Mouse (Mus musculus): ENCODE measurements around the gene Brk1. TPM values are rescaled to one million over a fixed set of nuclear protein-coding genes. Genes with fewer than 3 reads are reported as not detected.

Gene Brk1
- polyA plus RNA-seq, 1 experiment from 2014 or later, result 270 TPM

- Histone ChIP-seq H3K4me2 (ENCODE audit: low read length) (no peak overlapping the region), H3K4me3 (ENCODE audit: low read length) (no peak overlapping the region), H3K4me1 (ENCODE audit: control insufficient read depth, insufficient read depth, low read depth, low read length) (no peaks in the 10 kb centered on the region), H3K9me3 (ENCODE audit: control insufficient read depth, low read length) (no peaks in the 10 kb centered on the region), H3K9ac (ENCODE audit: low read depth, low read length) (no peak overlapping the region), H3K27me3 (replicated peaks; ENCODE audit: control insufficient read depth, insufficient read depth, low read length) (no peaks in the 10 kb centered on the region), H3K27ac (ENCODE audit: low read depth, low read length) (no peak overlapping the region), H3K36me3 (ENCODE audit: control insufficient read depth, insufficient read depth, low read length) (no peaks in the 10 kb centered on the region)
- ATAC-seq, result no peak
- 90% methylated on average over 4 of the region's 4 CpGs for WGBS
Observed at GRCm38 (mm10) chr6:113597945-113598344, 6.6 kb upstream of the Brk1 start.

GRCm38 (mm10) chr6:113599833-113600232, 4.7 kb upstream of the Brk1 start:
- H3K4me1 ChIP-seq (ENCODE audit: control insufficient read depth, insufficient read depth, low read depth, low read length), result no peaks in the 10 kb centered on the region; the same call in 1 of the 2 replicates
- no peak overlapping the region for H3K4me3 ChIP-seq (ENCODE audit: low read length)
- WGBS, result 76% methylated on average over 5 of the region's 5 CpGs
- no peaks in the 10 kb centered on the region for H3K27me3 ChIP-seq (replicated peaks; ENCODE audit: control insufficient read depth, insufficient read depth, low read length)
- no peak overlapping the region for H3K27ac ChIP-seq (ENCODE audit: low read depth, low read length)
- no peaks in the 10 kb centered on the region for H3K36me3 ChIP-seq (ENCODE audit: control insufficient read depth, insufficient read depth, low read length)
- no peaks in the 10 kb centered on the region for H3K9me3 ChIP-seq (ENCODE audit: control insufficient read depth, low read length)
- no peak overlapping the region for H3K4me2 ChIP-seq (ENCODE audit: low read length)
- no peak overlapping the region for H3K9ac ChIP-seq (ENCODE audit: low read depth, low read length)
- no peak for ATAC-seq

GRCm38 (mm10) chr6:113600543-113601139, 3.9 kb upstream of the Brk1 start, which contains the start of gene Fancd2os:
Gene Fancd2os (minus strand): TSS chr6:113600715.
- no peak within 1 kb of the TSS for H3K27ac ChIP-seq (ENCODE audit: low read depth, low read length)
- 0 out of 2 replicates have a peak within 1 kb of the TSS, but pooled peaks have one; percentile 1 for H3K9ac ChIP-seq (ENCODE audit: low read depth, low read length)
- H3K9me3 ChIP-seq (ENCODE audit: control insufficient read depth, low read length), result no peaks in the 10 kb centered on the region
- no peaks in the 10 kb centered on the region for H3K36me3 ChIP-seq (ENCODE audit: control insufficient read depth, insufficient read depth, low read length)
- H3K4me2 ChIP-seq (ENCODE audit: low read length), result no peak within 1 kb of the TSS
- no peak within 1 kb of the TSS for H3K4me3 ChIP-seq (ENCODE audit: low read length)
- peaks cover 4% of the 10 kb centered on the region for H3K4me1 ChIP-seq (ENCODE audit: control insufficient read depth, insufficient read depth, low read depth, low read length)
- H3K27me3 ChIP-seq (replicated peaks; ENCODE audit: control insufficient read depth, insufficient read depth, low read length), result no peaks in the 10 kb centered on the region
- ATAC-seq, result no peak
- WGBS, result 39% methylated on average over 23 of the region's 23 CpGs

- H3K9me3 ChIP-seq (ENCODE audit: control insufficient read depth, low read length), result no peaks in the 10 kb centered on the region
- 97% methylated on average over 6 of the region's 6 CpGs for WGBS
Observed at GRCm38 (mm10) chr6:113602821-113603220, 1.8 kb upstream of the Brk1 start.

GRCm38 (mm10) chr6:113603993-113604392, 579 bp upstream of the Brk1 start:
- no peak for ATAC-seq
- H3K4me2 ChIP-seq (ENCODE audit: low read length), result peak overlapping the region; percentile 88
- 49% methylated on average over 12 of the region's 12 CpGs for WGBS

More at GRCm38 (mm10) chr6:113602821-113603220, 1.8 kb upstream of the Brk1 start:
- Histone ChIP-seq H3K9ac (ENCODE audit: low read depth, low read length) (no peak overlapping the region), H3K36me3 (ENCODE audit: control insufficient read depth, insufficient read depth, low read length) (no peaks in the 10 kb centered on the region), H3K4me1 (ENCODE audit: control insufficient read depth, insufficient read depth, low read depth, low read length) (peaks cover 12% of the 10 kb centered on the region), H3K4me2 (ENCODE audit: low read length) (no peak overlapping the region), H3K27me3 (replicated peaks; ENCODE audit: control insufficient read depth, insufficient read depth, low read length) (no peaks in the 10 kb centered on the region), H3K4me3 (ENCODE audit: low read length) (no peak overlapping the region), H3K27ac (ENCODE audit: low read depth, low read length) (no peak overlapping the region)
- ATAC-seq, result no peak

GRCm38 (mm10) chr6:113605224-113605545, 613 bp downstream of the Brk1 start:
- peak overlapping the region; percentile 92 for H3K4me3 ChIP-seq (ENCODE audit: low read length)
- peak overlapping the region; percentile 88 for H3K4me2 ChIP-seq (ENCODE audit: low read length)
- H3K36me3 ChIP-seq (ENCODE audit: control insufficient read depth, insufficient read depth, low read length), result no peaks in the 10 kb centered on the region
- H3K27me3 ChIP-seq (replicated peaks; ENCODE audit: control insufficient read depth, insufficient read depth, low read length), result no peaks in the 10 kb centered on the region
- peak overlapping the region; percentile 91 for H3K9ac ChIP-seq (ENCODE audit: low read depth, low read length)
- H3K4me1 ChIP-seq (ENCODE audit: control insufficient read depth, insufficient read depth, low read depth, low read length), result peaks cover 12% of the 10 kb centered on the region
- H3K9me3 ChIP-seq (ENCODE audit: control insufficient read depth, low read length), result no peaks in the 10 kb centered on the region
- WGBS, result 5% methylated on average over 10 of the region's 10 CpGs
- peak; percentile 31; the same call in 1 of the 2 replicates for ATAC-seq
- peak overlapping the region; percentile 87 for H3K27ac ChIP-seq (ENCODE audit: low read depth, low read length)

More at GRCm38 (mm10) chr6:113603993-113604392, 579 bp upstream of the Brk1 start:
- peak overlapping the region; percentile 92 for H3K4me3 ChIP-seq (ENCODE audit: low read length)
- H3K4me1 ChIP-seq (ENCODE audit: control insufficient read depth, insufficient read depth, low read depth, low read length), result peaks cover 12% of the 10 kb centered on the region
- H3K9me3 ChIP-seq (ENCODE audit: control insufficient read depth, low read length), result no peaks in the 10 kb centered on the region
- H3K27ac ChIP-seq (ENCODE audit: low read depth, low read length), result peak overlapping the region; percentile 84
- H3K9ac ChIP-seq (ENCODE audit: low read depth, low read length), result peak overlapping the region; percentile 91
- H3K36me3 ChIP-seq (ENCODE audit: control insufficient read depth, insufficient read depth, low read length), result no peaks in the 10 kb centered on the region
- no peaks in the 10 kb centered on the region for H3K27me3 ChIP-seq (replicated peaks; ENCODE audit: control insufficient read depth, insufficient read depth, low read length)

GRCm38 (mm10) chr6:113608871-113609270, 4.3 kb downstream of the Brk1 start:
- ATAC-seq, result no peak
- 90% methylated on average over 6 of the region's 6 CpGs for WGBS
- H3K4me3 ChIP-seq (ENCODE audit: low read length), result no peak overlapping the region

GRCm38 (mm10) chr6:113609293-113609692, 4.7 kb downstream of the Brk1 start:
- Histone ChIP-seq H3K4me3 (ENCODE audit: low read length) (no peak overlapping the region), H3K9ac (ENCODE audit: low read depth, low read length) (no peak overlapping the region), H3K36me3 (ENCODE audit: control insufficient read depth, insufficient read depth, low read length) (peaks cover 4% of the 10 kb centered on the region), H3K27ac (ENCODE audit: low read depth, low read length) (no peak overlapping the region), H3K27me3 (replicated peaks; ENCODE audit: control insufficient read depth, insufficient read depth, low read length) (no peaks in the 10 kb centered on the region), H3K4me1 (ENCODE audit: control insufficient read depth, insufficient read depth, low read depth, low read length) (peaks cover 12% of the 10 kb centered on the region), H3K4me2 (ENCODE audit: low read length) (no peak overlapping the region), H3K9me3 (ENCODE audit: control insufficient read depth, low read length) (no peaks in the 10 kb centered on the region)
- ATAC-seq, result no peak
- 97% methylated on average over 7 of the region's 7 CpGs for WGBS

More at GRCm38 (mm10) chr6:113608871-113609270, 4.3 kb downstream of the Brk1 start:
- Histone ChIP-seq H3K9me3 (ENCODE audit: control insufficient read depth, low read length) (no peaks in the 10 kb centered on the region), H3K27ac (ENCODE audit: low read depth, low read length) (no peak overlapping the region), H3K4me2 (ENCODE audit: low read length) (no peak overlapping the region), H3K9ac (ENCODE audit: low read depth, low read length) (no peak overlapping the region), H3K4me1 (ENCODE audit: control insufficient read depth, insufficient read depth, low read depth, low read length) (peaks cover 12% of the 10 kb centered on the region), H3K27me3 (replicated peaks; ENCODE audit: control insufficient read depth, insufficient read depth, low read length) (no peaks in the 10 kb centered on the region), H3K36me3 (ENCODE audit: control insufficient read depth, insufficient read depth, low read length) (peaks cover under 1% of the 10 kb centered on the region; the same call in 1 of the 2 replicates)

GRCm38 (mm10) chr6:113612258-113612969, 7.8 kb downstream of the Brk1 start:
- ATAC-seq, result no peak
- 90% methylated on average over 8 of the region's 8 CpGs for whole genome bisulfite sequencing
- Histone ChIP-seq H3K9me3 (ENCODE audit: control insufficient read depth, low read length) (no peaks in the 10 kb centered on the region), H3K27me3 (replicated peaks; ENCODE audit: control insufficient read depth, insufficient read depth, low read length) (no peaks in the 10 kb centered on the region), H3K36me3 (ENCODE audit: control insufficient read depth, insufficient read depth, low read length) (peaks cover 22% of the 10 kb centered on the region), H3K27ac (ENCODE audit: low read depth, low read length) (no peak overlapping the region), H3K4me3 (ENCODE audit: low read length) (no peak overlapping the region), H3K9ac (ENCODE audit: low read depth, low read length) (no peak overlapping the region), H3K4me1 (ENCODE audit: control insufficient read depth, insufficient read depth, low read depth, low read length) (no peaks in the 10 kb centered on the region), H3K4me2 (ENCODE audit: low read length) (no peak overlapping the region)
